Mouse (Mus musculus) lung, postnatal 10 days (tissue): ENCODE data around the gene Fam102a.
A peak's percentile ranks its signal among the peaks of the same experiment; 100 is the strongest.

ENCODE experiments used
- DNase-seq: peaks from one replicate; pipeline ENCODE4 v3.0.0; 2021

Fam102a gene

DNA sequence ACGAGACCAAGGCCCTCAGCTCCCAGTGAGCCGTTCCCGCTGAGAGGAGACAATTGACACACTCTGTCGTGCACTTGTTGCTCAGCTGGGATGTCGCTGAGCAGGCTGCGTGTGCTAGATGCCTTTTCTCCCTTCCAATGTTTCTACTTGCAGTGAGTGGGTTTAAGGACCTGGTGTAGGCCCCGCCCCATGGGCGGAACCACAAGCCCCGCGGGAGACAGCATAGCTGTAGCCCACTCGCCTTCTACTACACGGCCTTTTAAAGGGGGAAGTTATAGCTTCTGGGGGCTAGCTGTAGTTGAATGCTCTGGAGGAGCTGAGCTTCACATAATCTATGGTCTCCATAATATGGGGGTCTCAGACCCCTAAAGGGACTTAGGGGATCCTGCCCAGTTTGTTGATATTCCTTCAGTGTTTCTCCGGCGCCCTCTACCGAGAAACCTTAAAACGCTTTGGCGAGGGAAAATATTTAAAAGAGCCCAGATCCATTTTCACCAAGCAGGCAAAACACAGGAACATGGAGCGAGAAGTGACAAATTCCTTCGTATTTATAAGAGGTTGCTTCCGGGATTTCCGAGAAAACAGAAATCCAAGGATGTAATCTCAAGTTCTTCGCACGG is 75.6 kb downstream of the Fam102a start:
- peak; percentile 82 for DNase-seq

DNA sequence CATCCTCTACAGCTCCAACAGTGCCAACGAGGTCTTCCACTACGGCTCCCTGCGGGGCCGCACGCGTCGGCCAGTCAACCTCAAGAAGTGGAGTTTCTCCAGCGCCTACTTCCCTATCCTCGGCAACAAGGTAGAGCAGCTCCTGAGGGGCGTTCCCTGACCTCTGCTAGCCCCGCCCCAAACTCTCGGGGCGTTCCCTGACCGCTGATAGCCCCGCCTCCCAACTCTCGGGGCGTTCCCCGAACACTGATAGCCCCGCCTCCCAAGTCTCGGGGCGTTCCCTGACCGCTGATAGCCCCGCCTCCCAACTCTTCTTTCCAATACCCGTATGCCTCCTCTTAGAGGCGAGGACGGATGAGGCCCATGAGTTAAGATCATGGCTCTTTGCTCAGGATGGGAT is 77.1 kb downstream of the Fam102a start:
- no peak for DNase-seq

DNA sequence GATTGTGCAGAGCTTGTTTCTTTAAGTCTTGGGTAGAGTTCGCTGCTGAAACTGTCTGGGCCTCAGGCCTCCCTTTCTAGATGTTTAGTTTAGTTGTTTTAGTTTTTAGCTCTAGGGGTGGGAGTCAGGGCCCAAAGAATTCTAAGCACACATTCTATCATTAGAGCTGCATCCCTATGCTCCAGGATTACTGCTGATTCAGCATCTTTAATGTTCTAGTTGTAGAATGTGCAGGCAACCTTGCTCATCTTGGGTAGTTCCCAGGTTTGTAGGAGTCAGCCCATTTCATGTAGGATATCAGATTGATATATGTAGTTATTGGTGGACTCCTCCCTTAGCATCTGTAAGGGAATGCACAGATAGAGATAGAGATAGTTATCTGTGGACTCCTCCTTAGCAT is 82.0 kb downstream of the Fam102a start:
- DNase-seq: no peak

DNA sequence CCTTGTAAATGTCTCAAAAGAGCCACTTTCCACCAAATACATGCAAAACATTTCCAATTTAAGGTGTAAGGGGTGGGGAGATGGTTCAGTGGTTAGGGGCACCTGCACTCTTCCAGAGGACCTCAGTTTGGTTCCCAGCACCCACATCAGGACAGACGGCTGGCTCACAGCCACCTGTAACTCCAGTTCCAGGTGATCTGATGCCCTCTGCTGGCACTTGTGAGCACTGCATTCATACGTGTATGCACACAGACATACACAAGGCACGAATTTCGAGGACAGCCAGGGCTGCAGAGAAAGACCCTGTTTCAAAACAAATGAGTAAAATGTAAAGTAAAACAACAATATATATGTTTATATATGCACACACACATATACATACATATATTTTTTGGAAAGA is 82.5 kb downstream of the Fam102a start:
- DNase-seq: no peak

DNA sequence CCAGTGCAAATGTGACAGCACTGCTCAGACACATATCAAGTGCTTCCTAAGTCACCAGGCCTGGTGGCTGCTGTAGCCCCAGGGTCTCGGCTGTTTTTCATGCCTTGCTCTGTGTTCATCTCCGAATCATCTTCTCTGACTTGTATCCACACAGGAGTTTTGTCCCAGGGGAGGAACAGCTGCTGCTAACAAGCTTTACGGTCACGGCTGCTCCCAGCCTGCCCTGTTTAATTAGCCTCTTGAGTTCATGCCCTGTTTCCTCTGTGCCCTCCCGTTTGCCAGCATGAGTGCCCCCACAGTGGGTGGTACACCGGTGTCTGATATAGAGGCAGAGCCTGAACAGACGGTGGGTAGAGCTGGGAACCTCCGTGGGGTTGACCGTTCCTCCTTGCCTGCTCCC is 82.9 kb downstream of the Fam102a start:
- DNase-seq: no peak
